Mouse (Mus musculus): ENCODE results near the gene Ms4a2.

- TF ChIP-seq CTCF (IDR thresholded peaks at IDR 0.05; ENCODE audit: low read depth, low read length): no peak
- TF ChIP-seq POLR2A (IDR thresholded peaks at IDR 0.05; ENCODE audit: extremely low read depth, insufficient read depth, low read length): no peak
These were observed at the start of gene Ms4a2 for GRCm38 (mm10) chr19:11623551-11623950.

Data from liver, adult 2 months (tissue).